Mouse (Mus musculus) CD4-positive helper T cell, adult 2 months (primary cell): ENCODE measurements at regions not wholly inside any gene's neighbourhood (a gene's known extent, or its start where the extent isn't known, plus 50 kb on each side); places are given as distances from the start of the nearest gene placed in this dataset.
"Not testable (repeated sequence)": the region's sequence is repeated elsewhere in the genome, so short reads cannot be mapped to it uniquely, and the experiment has no call there.

Source experiments
- DNase-seq: peaks from one replicate; pipeline ENCODE4 v3.0.0-alpha.2; 2012; ENCODE audit warnings: low read depth, missing footprints, low spot score

DNA sequence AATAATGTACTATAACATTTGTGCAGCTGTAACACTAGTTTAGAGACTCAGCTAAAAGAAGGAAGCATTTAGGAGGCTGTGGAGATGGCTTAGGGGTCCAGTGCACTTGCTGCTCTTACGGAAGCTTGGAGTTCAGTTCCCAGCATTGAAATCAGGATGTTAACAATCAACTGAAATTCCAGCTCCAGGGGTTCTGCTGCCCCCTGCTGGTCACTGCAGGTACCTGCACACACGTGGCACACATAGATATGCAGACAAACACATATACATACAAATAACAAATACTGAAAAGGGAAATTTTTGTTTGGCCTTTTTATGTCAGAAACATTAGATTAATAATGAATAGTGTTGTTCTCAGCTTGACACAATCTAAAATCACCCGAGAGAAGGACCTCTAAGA, 322.5 kb downstream of the Ajap1 start:
- no peak for DNase-seq

DNA sequence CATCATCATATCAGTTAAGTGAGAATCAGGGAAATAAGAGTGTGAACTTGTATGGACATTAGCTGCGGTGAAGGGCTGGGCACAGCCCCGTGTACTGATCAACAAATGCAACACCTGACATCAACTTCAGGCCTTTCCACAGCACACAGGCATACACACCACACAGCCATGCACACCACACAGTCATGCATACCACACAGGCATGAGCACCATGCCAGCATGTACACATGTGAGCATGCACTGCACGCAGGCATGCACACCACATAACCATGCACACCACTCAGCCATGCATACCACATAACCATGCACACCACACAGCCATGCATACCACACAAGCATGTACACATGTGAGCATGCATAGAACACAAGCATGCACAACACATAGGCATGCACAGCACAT, 325.0 kb downstream of the Ajap1 start:
- DNase-seq = no peak

DNA sequence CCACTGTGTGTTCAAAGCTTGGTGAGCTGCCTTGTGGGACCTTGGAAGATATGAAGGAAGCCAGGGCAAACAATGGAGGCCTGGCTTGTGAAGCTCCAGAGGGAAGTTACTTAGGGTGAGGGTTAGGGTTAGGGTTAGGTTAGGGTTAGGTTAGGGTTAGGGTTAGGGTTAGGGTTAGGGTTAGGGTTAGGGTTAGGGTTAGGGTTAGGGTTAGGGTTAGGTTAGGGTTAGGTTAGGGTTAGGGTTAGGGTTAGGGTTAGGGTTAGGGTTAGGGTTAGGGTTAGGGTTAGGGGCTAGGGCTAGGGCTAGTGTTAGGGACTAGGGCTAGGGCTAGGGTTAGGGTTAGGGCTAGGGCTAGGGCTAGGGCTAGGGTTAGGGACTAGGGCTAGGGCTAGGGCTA, 329.7 kb downstream of the Ajap1 start:
- DNase-seq = not testable (repeated sequence)

DNA sequence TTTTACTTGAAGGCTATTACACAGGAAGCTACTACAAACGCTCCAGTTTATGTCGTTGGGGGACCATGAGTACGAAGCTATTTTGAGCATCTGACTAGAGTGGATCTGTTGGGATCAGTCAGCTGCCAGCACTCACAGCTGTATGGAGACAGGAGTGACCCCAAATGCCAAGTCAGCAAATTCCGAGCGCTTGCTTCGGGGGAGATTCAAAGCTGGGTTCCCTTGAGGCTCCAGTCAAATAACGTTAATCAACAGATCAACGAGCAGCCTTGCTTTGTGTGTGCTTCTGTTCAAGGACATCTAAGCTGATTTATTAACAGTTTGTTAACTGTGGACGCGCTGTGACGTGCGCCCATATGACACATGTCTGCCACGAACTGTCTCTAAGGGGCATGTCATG, 349.5 kb downstream of the Ajap1 start:
- no peak for DNase-seq

DNA sequence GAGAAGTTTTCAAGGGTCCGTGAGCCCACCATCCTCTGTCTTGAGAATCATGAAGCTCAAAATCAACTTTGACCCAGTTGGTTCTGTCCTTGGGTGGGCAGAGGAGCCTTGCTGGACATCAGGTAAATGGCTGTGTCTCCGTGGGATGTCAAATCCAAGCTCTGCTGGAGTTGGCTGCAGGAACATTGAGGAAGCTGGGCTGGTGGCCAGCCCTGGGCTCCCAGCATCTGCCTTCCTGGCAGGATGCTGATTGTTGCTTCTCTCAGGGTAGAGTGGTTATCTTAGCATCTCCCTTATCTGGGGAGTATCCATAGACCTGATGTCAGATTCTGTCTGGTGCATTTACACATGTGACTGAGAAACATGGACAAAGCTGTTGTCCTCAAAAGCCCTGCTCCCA, 353.3 kb downstream of the Ajap1 start:
- no peak for DNase-seq

DNA sequence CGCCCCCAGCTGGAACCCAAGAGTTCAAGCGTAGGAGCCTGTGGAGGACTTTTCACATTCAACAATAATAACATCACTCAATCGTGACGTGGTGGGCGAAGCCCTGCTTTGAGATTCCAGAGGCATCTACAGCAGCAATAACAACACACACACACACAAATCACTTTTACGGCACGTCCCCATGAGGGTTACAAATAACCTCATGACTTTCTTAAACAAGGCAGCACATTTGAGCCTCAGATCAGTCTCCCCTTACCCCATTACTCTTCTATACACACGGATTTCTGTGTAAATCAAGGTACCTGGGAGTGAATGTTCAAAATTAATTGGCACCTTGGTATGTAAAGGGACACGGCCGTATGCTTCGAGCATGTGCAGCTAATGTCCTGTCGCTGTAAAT, 354.4 kb downstream of the Ajap1 start:
- no peak for DNase-seq

DNA sequence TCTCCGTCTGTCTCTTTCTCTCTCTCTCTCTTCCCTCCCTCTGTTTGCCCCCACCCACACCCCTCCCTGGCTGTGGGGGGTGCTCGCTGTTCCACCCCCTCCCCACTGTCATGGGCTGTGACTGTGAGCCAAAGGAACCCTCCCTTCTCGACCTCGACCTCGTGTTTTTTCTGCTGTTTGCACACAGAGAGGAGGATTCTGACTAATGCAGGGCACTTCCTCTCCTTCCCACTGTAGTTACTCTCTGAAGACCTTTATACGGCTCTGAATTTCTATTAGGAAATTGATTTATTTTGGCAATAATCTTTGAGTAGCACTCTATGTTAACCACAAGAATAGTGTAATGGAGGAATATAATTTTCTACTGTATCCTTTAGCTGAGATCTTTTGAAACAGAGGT, 362.1 kb downstream of the Ajap1 start:
- DNase-seq = peak; percentile 5

DNA sequence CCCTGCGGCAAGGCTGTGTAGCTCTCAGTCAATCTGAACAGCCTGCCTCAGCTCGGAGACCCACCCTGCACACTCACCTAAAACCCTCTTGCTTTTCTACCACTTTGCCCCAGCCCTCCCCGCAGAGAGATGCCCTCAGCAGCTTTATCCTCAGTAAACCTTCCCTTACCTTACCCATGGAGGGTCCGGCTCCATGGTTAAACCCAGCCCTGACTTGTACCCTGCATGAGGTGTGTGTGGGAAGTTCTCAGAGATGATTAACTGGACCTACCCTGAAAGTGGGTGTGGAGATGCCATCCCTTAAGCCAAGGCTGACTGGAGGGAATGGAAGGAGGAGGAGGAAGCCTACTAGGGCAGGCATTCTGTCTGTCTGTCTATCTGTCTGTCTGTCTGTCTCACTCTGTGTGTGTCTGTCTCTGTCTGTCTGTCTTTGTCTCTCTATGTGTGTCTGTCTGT, 362.9 kb downstream of the Ajap1 start:
- no peak for DNase-seq

DNA sequence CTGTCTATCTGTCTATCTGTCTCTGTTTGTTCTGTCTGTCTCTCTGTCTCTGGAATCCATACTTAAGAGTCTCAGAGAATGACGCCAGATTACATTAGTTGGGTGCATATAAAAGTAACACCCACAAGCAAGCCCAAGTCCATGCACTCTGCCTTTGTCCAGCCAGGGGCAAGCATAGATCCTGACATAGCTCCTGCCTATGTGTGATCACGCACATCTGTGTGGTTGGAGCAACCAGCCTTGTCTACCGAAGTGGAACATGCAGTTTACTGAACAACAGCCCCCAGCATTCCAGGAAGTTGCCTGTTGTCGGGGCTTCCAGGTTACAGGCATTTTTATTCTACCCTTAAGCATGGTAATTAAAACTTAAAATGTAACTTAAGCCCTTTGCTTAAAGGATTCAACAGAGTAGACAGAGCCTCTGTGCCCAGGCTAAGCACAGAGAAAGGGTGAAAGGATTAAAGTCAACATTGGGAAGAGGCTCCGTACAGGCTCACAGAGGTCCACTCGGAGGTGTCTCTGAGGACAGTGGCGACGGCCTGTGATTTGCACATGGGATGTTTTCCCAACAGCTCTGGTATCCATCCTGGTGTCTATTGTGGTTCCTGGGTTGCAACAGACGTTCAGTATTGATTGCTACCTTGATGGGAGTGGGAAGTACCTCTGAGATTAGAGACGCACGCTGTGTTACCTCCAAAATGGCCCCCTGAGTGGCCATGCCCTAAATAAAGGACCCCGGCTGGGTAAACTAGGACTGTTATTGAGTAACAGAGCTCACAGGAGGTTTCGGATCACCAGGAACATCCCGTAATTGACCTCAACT, 363.6 kb downstream of the Ajap1 start:
- no peak for DNase-seq

DNA sequence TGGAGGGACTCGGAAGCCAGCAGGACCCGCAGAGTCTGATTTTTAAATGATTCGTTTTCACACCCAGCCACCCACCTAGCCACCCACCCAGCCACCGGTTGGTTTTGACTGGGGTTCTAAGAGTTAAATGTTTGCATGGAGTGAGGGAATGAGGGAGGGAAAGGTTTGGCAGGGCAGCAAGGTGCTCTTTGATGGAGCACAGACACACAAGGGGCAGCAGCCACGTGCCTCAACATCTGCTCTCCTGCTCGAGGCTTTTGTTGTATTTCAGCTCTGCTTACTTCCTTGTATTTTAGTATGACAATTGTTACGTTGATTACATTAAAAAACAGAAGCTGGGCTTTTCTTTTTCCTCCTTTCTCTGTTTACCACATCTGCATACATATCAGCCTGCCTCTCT, 367.6 kb downstream of the Ajap1 start:
- no peak for DNase-seq

DNA sequence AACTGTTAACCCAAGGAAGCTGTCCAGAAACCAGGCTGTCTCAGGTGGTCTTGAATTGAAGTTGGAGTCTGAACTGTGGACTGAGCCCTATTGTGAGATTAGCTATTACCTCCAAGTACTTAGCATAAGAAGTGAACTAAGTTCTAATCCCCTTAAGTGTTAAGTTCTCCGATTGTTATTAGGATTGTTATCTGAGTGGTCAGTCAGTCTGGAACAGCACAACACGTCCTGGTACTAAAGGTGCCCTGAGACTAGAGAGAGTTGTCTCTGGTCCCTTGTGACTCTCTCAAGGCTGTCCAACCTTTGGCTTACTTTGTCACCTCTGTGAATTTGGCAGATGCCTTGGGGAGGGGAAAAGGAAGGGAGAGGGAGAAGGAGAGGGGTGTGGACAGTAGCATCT, 369.0 kb downstream of the Ajap1 start:
- DNase-seq = no peak

DNA sequence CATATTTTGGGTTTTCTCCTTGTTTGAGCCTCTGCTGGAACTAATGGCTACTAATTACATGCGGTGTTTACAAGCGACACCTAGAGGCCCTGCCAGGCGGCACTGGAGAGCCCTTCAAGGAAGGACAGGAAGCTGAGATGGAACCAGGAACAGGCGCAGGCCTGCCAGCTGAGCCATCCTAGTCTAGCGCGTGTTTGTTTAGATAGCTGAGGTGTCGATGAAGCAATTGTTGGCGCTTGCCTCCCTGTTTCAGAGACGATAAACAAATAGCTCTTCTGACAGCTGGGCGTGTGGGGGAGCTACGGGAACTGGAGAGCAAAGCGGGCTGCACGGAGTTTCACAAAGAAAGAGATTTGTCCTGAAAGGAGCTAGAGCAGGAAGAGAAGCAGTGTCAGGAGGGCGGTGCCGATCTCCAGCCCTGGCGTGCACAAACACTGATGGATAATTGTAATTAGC, 372.3 kb downstream of the Ajap1 start:
- DNase-seq = no peak

DNA sequence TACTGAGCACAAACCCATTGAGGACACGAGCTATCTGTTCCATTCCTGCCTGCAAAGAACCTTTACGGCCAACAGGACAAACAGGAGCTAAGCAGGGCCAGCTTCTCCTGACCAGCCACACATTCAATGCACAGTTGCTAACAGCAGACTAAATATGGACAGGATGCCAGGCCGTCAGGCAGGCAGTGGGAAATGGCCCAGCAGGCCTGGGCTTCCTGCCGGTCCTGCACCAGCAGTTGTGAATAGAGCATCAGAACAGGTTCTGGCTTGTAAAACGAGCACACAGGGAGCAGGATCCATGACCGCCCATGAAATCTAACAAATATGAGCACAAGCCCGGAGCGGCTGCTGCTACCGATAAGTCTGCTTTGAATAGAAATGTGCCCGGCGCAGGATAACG, 384.0 kb downstream of the Ajap1 start:
- DNase-seq = no peak

DNA sequence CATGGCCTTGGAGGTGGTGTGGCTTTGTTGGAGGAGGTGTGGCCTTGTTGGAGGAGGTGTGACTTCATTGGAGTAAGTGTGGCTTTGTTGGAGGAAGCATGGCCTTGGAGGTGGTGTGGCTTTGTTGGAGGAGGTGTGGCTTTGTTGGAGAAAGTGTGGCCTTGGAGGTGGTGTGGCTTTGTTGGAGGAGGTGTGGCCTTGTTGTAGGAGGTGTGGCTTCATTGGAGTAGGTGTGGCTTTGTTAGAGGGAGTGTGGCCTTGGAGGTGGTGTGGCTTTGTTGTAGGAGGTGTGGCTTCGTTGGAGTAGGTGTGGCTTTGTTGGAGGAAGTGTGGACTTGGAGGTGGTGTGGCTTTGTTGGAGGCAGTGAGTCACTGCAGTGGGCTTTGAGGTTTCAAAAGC, 385.0 kb downstream of the Ajap1 start:
- DNase-seq = no peak

DNA sequence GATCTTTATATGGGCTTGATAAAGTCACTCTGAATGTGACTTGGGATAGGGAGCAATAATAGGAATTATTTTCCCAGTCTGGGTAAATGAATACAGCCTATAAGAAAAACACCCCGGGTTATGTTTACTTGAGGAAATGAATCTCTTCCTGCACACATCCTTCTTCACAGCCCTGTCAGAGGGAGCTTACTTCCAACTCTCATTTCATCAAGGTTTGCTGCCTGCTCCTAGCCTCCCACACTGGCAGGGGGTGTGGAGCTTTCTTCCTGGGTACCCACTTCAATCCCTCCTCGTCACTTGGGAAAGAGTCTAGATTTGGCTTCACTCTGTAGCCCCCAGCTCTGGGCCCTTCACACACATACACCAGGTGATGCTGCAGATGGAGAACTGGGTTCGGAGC, 389.5 kb downstream of the Ajap1 start:
- DNase-seq = no peak

DNA sequence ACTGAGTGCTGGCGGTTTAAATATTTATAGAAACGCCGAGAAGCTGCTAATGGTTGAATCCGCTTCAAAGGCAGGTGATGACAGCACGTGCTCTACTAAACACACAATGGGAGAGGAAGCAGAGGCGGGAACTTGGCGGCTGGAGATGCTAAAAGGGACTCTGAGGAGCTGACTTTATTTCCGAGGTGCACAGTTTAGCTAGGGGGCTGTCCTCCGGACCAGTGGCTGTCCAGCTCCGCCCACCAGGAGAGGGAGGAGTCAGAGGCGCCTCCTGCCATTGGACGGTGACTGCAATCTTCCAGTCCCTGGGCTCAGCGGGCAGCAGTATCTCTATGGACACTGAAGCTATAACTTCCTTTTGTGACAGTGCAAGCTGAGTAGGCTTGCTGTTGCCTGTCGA, 400.4 kb downstream of the Ajap1 start:
- DNase-seq = no peak

DNA sequence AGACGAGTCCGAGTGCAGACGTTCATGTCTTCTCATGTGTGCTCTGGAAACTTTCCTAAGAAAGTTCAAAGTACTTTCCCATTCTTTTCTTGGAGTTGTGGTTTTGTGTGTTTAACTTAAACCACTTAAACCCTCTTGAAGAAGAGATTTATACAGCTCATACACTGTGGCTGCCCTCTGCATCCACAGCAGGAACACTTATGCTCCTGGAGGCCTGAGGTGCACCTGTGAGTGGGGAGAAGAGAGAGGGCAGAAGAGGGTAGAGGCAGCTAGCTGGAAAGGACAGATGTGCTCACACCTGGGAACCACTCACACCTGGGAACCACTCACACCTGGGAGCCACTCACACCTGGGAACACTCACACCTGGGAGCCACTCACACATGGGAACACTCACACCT, 408.0 kb downstream of the Ajap1 start:
- no peak for DNase-seq

DNA sequence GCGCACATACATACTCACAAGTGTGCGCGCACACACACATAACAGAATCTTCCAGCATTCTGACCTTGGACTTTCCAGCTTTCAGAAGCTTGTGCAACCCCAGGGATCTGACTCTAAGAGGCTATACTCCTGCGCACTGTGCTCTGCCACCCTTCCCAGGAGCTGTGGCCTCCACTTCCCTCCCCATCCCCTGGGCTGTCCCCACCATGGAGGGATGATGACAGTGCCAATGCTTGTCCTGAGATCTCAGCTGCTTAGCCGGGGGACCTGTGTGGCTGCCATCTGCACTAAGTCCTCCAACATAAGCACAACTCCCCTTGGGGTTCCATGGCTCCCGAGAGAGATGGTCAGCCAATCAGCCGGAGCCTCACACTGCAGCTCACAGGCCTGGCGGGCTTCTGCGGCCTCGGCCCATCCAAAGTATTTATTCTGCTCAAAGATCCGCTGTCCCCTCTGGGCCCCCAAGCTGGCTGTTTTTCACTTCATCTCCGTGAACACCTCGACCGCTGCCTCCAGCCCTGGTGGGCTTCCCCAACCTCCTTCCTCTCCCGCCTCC, 412.3 kb downstream of the Ajap1 start:
- DNase-seq = no peak

DNA sequence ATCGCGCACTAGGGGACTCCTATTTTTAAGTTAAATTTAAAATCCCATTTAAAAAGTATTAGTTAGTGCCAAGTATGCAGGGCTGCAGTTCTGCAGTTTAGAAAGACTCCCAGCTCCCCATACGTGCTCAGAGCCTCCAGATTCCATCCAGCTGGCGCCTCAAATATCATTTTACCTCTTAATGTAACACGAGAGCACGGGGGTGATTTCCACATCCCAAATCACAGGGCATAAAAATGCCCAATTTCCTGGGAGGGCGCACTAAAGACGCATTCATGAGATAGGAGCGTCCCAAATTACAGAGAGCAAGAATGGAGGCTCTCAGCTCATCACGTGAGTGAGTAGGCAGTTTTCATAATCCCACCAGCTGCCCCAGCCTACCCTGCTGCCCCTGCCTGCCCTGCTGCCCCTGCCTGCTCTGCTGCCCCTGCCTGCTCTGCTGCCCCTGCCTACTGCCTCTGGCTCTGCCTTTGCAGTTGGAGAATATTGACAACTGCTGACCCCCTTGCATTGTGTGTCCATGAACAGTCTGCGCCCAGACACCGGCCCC, 414.1 kb downstream of the Ajap1 start:
- DNase-seq = no peak

DNA sequence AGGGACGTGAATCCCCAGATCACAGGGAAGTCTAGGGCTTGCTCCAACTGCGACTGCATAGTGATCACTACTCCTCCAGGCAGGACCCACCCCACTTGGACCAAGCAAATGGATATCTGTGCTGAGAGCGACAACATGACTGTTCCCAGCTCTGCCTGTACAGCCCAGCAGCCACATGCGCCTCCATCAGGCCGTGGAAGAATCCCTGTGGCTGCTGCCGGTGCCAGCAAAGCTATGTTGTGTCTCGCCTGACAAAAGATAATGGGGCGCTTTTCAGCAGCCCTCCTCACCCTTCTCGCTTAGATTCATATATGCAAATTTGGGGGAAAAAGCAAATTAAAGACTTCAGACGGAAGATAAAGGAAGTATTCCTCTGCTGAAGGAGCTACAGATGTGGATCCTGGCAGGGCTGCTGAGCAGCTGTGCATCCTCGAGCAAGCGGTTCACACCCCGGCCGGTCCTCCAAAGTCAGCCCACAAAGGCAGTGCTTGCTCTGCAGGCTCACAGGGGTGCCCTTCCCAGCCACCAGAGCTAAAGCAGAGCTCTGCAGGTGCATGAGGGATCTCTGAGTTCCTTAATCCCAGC, 418.5 kb downstream of the Ajap1 start:
- DNase-seq = no peak

DNA sequence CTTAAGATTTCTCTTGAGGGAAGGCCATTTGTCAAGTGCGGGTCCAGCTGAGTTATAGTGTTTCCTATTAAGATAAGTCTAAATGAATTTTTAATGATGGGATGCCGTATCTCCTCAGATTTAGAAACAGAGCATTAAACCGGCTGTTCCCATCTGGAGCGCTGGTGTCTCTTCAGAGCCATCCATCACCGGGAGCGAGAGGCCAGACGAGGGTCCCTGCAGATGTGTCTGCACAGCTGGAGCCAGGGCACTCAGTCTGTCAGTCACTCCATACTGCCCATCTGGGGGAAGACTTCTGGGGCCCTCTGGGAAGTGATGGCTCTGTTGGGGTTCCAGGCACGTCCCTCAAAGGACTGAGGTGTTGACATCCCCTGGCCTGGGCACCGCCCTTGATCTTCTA, 419.2 kb downstream of the Ajap1 start:
- DNase-seq = no peak

DNA sequence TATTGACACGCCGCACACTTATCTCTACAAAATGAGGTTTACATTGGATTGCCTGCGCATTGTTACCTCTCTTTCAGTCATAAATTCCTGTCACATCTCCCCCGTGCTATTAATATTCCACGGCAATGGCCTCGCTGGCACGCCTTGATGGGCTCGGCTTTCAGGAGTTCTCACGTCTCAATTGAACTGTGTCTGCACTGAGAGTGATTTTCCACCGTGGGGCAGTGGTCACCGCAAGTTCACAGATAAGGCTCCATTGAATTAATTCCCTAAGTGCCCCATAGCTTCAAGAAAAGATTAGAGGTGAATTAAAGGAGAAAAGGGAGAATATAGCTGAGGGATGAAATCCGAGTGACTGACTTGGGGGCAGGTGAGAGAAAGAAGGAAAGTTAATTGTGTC, 424.5 kb downstream of the Ajap1 start:
- no peak for DNase-seq

DNA sequence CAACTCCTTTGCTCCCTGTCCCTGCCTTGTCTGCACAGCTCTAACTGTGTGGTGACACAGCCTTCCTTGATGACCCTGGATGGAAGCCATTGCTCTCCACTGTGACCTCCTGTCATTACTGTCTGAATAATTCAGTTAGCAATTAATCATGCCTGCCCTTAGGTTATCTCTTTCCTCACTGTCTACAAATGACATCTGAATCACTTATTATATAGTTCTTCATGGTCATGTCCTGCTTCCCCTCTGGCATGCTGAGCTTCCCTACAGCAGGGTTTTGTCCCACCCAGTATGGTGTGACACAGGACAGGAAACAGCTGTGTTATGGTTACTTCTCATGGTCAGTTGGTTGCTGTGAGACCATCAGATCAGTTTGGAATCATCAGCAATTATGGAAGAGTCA, 458.9 kb downstream of the Ajap1 start:
- no peak for DNase-seq
